Mouse (Mus musculus): ENCODE data around the gene Cacna1c. TPM values are rescaled to one million over a fixed set of nuclear protein-coding genes. Genes with fewer than 3 reads are reported as not detected.

Gene Cacna1c
- polyA plus RNA-seq, 1 experiment from 2014 or later = 7.3 TPM

GRCm38 (mm10) chr6:118817928-118818503, 378.2 kb downstream of the Cacna1c start:
- 64% methylated on average over 5 of the region's 5 CpGs for WGBS
- no peaks in the 10 kb centered on the region for H3K9me3 ChIP-seq (replicated peaks)

GRCm38 (mm10) chr6:118816253-118816652, 380.0 kb downstream of the Cacna1c start:
- H3K27me3 ChIP-seq = no peaks in the 10 kb centered on the region
- H3K4me3 ChIP-seq = no peak overlapping the region
- no peaks in the 10 kb centered on the region for H3K36me3 ChIP-seq
- H3K9ac ChIP-seq = no peak overlapping the region
- H3K4me2 ChIP-seq (replicated peaks) = no peak overlapping the region
- H3K4me1 ChIP-seq = no peaks in the 10 kb centered on the region; the same call in 1 of the 2 replicates
- whole genome bisulfite sequencing = 77% methylated on average over 6 of the region's 6 CpGs
- H3K9me3 ChIP-seq (replicated peaks) = no peaks in the 10 kb centered on the region
- no peak overlapping the region; the same call in 1 of the 2 replicates for H3K27ac ChIP-seq
- ATAC-seq (ENCODE audit: low FRiP score) = no peak

More at GRCm38 (mm10) chr6:118817928-118818503, 378.2 kb downstream of the Cacna1c start:
- Histone ChIP-seq H3K9ac (no peak overlapping the region), H3K36me3 (no peaks in the 10 kb centered on the region), H3K4me1 (no peaks in the 10 kb centered on the region; the same call in 1 of the 2 replicates), H3K4me3 (no peak overlapping the region), H3K27me3 (no peaks in the 10 kb centered on the region), H3K27ac (no peak overlapping the region), H3K4me2 (replicated peaks) (no peak overlapping the region)
- no peak for ATAC-seq (ENCODE audit: low FRiP score)

- Histone ChIP-seq H3K4me2 (replicated peaks) (no peak overlapping the region), H3K36me3 (no peaks in the 10 kb centered on the region), H3K9ac (no peak overlapping the region), H3K4me1 (peaks cover 5% of the 10 kb centered on the region; the same call in 1 of the 2 replicates), H3K27ac (no peak overlapping the region), H3K9me3 (replicated peaks) (no peaks in the 10 kb centered on the region), H3K4me3 (no peak overlapping the region), H3K27me3 (no peaks in the 10 kb centered on the region)
- ATAC-seq (ENCODE audit: low FRiP score) = no peak
- WGBS = 73% methylated on average over 3 of the region's 3 CpGs
These were observed 383.7 kb downstream of the Cacna1c start for GRCm38 (mm10) chr6:118812556-118812955.

GRCm38 (mm10) chr6:118812007-118812406, 384.2 kb downstream of the Cacna1c start:
- H3K36me3 ChIP-seq = no peaks in the 10 kb centered on the region

DNA sequence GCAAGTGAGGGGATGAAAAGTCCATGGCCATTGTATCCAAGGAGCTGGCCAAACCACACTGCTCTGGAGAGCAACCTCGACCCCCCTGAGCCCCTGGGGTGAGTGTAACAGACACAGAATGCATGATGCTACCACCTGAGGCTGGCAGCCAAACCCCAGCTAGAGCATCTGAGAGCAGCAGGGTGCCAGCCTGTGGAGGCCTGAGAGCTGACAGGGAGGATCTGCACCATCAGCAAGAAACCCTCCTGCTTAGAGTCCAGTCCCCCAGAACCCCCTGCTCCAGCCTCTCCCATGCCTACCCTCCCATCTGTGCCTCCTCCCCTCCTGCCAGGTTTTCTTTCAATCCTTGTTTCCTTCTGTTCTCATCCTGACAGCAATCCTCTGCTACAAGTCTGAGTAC, 385.4 kb downstream of the Cacna1c start:
- H3K27ac ChIP-seq = no peak overlapping the region
- no peaks in the 10 kb centered on the region for H3K27me3 ChIP-seq
- no peak overlapping the region; the same call in 1 of the 2 replicates for H3K9ac ChIP-seq
- H3K9me3 ChIP-seq (replicated peaks) = no peaks in the 10 kb centered on the region
- H3K4me2 ChIP-seq (replicated peaks) = no peak overlapping the region
- 16% methylated on average over 1 of the region's 1 CpGs for WGBS
- H3K4me3 ChIP-seq = no peak overlapping the region
- H3K4me1 ChIP-seq = peaks cover 5% of the 10 kb centered on the region; the same call in 1 of the 2 replicates
- ATAC-seq (ENCODE audit: low FRiP score) = no peak
- no peaks in the 10 kb centered on the region for H3K36me3 ChIP-seq

More at GRCm38 (mm10) chr6:118812007-118812406, 384.2 kb downstream of the Cacna1c start:
- no peak overlapping the region for H3K27ac ChIP-seq
- ATAC-seq (ENCODE audit: low FRiP score) = no peak
- 87% methylated on average over 4 of the region's 4 CpGs for WGBS
- H3K27me3 ChIP-seq = no peaks in the 10 kb centered on the region
- H3K4me1 ChIP-seq = peaks cover 5% of the 10 kb centered on the region; the same call in 1 of the 2 replicates
- H3K4me2 ChIP-seq (replicated peaks) = no peak overlapping the region
- no peak overlapping the region for H3K9ac ChIP-seq
- no peaks in the 10 kb centered on the region for H3K9me3 ChIP-seq (replicated peaks)
- H3K4me3 ChIP-seq = no peak overlapping the region

GRCm38 (mm10) chr6:118805139-118805538, 391.1 kb downstream of the Cacna1c start:
- peaks cover 5% of the 10 kb centered on the region; the same call in 1 of the 2 replicates for H3K4me1 ChIP-seq
- H3K4me2 ChIP-seq (replicated peaks) = no peak overlapping the region
- H3K27ac ChIP-seq = no peak overlapping the region
- no peaks in the 10 kb centered on the region for H3K36me3 ChIP-seq
- WGBS = 91% methylated on average over 4 of the region's 4 CpGs
- no peaks in the 10 kb centered on the region for H3K9me3 ChIP-seq (replicated peaks)
- H3K9ac ChIP-seq = no peak overlapping the region
- ATAC-seq (ENCODE audit: low FRiP score) = no peak
- H3K27me3 ChIP-seq = no peaks in the 10 kb centered on the region
- no peak overlapping the region for H3K4me3 ChIP-seq

GRCm38 (mm10) chr6:118802286-118802685, 393.9 kb downstream of the Cacna1c start:
- ATAC-seq (ENCODE audit: low FRiP score) = no peak
- 69% methylated on average over 11 of the region's 11 CpGs for WGBS

GRCm38 (mm10) chr6:118796393-118796792, 399.8 kb downstream of the Cacna1c start:
- H3K4me2 ChIP-seq (replicated peaks) = no peak overlapping the region
- WGBS = 85% methylated on average over 4 of the region's 4 CpGs
- no peaks in the 10 kb centered on the region for H3K9me3 ChIP-seq (replicated peaks)
- H3K27me3 ChIP-seq = no peaks in the 10 kb centered on the region
- no peaks in the 10 kb centered on the region for H3K36me3 ChIP-seq
- ATAC-seq (ENCODE audit: low FRiP score) = no peak
- no peak overlapping the region for H3K27ac ChIP-seq
- no peak overlapping the region for H3K4me3 ChIP-seq
- peaks cover 5% of the 10 kb centered on the region for H3K4me1 ChIP-seq
- H3K9ac ChIP-seq = no peak overlapping the region

More at GRCm38 (mm10) chr6:118802286-118802685, 393.9 kb downstream of the Cacna1c start:
- Histone ChIP-seq H3K9ac (no peak overlapping the region), H3K4me3 (no peak overlapping the region), H3K27me3 (no peaks in the 10 kb centered on the region), H3K4me1 (no peaks in the 10 kb centered on the region), H3K27ac (no peak overlapping the region), H3K9me3 (replicated peaks) (no peaks in the 10 kb centered on the region), H3K36me3 (no peaks in the 10 kb centered on the region), H3K4me2 (replicated peaks) (no peak overlapping the region)

GRCm38 (mm10) chr6:118795716-118796115, 400.5 kb downstream of the Cacna1c start:
- peaks cover 5% of the 10 kb centered on the region for H3K4me1 ChIP-seq
- no peaks in the 10 kb centered on the region for H3K27me3 ChIP-seq
- H3K4me2 ChIP-seq (replicated peaks) = no peak overlapping the region
- no peaks in the 10 kb centered on the region for H3K36me3 ChIP-seq
- no peak overlapping the region for H3K4me3 ChIP-seq
- no peak overlapping the region for H3K9ac ChIP-seq
- H3K27ac ChIP-seq = no peak overlapping the region
- no peaks in the 10 kb centered on the region for H3K9me3 ChIP-seq (replicated peaks)
- no peak for ATAC-seq (ENCODE audit: low FRiP score)

- Histone ChIP-seq H3K4me2 (replicated peaks) (no peak overlapping the region), H3K9me3 (replicated peaks) (no peaks in the 10 kb centered on the region), H3K36me3 (no peaks in the 10 kb centered on the region), H3K27me3 (no peaks in the 10 kb centered on the region), H3K27ac (no peak overlapping the region), H3K4me3 (no peak overlapping the region), H3K9ac (no peak overlapping the region), H3K4me1 (peaks cover 5% of the 10 kb centered on the region)
- ATAC-seq (ENCODE audit: low FRiP score) = no peak
- 58% methylated on average over 5 of the region's 5 CpGs for WGBS
These were observed 404.3 kb downstream of the Cacna1c start for GRCm38 (mm10) chr6:118791921-118792368.

DNA sequence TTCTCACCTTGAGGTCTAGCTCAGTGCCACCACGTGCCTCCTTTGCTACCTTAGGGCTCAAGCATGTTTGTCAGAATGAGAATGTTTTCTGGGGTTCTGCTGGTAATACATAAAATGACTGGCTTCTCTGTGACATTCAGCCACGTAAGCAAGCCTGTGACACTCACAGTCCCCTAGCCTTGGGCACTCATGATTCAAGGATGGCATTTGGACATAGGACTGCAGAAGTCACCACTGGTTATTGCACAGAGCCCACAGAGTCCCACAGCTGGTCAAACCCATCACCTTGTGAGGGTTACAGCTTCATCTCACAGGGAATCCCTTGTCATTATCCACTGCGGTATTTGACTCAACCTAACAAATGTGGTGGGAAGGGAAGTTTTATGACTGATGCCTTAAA, 408.3 kb downstream of the Cacna1c start:
- Histone ChIP-seq H3K27ac (no peak overlapping the region), H3K36me3 (no peaks in the 10 kb centered on the region), H3K4me1 (peaks cover 5% of the 10 kb centered on the region), H3K9ac (no peak overlapping the region), H3K4me3 (no peak overlapping the region), H3K27me3 (no peaks in the 10 kb centered on the region), H3K4me2 (replicated peaks) (no peak overlapping the region), H3K9me3 (replicated peaks) (no peaks in the 10 kb centered on the region)
- ATAC-seq (ENCODE audit: low FRiP score) = no peak
- WGBS = 81% methylated on average over 3 of the region's 3 CpGs

DNA sequence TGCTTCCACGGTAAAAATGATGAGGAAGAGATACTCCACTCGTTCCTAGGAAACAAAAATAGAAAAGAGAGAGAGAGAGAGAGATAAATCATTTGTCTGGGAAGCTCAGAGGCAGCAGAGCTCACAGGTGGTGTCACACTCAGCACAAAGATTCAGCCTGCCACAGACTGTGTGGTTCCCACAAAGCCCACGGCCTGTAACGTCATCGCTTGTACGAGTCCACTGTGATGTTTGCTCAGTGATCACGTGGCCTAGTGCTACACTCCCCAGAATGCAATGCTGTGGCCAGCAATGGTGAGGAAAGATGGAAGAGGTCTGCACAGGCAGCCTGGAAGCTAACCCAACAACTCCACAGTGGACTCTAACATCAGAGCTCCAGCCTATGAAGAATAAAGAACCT, 415.9 kb downstream of the Cacna1c start:
- Histone ChIP-seq H3K27me3 (no peaks in the 10 kb centered on the region), H3K4me3 (no peak overlapping the region), H3K9me3 (replicated peaks) (no peaks in the 10 kb centered on the region), H3K27ac (no peak overlapping the region), H3K4me2 (replicated peaks) (no peak overlapping the region), H3K9ac (no peak overlapping the region), H3K4me1 (no peaks in the 10 kb centered on the region; the same call in 1 of the 2 replicates), H3K36me3 (no peaks in the 10 kb centered on the region)
- ATAC-seq (ENCODE audit: low FRiP score) = no peak
- WGBS = 87% methylated on average over 7 of the region's 7 CpGs

DNA sequence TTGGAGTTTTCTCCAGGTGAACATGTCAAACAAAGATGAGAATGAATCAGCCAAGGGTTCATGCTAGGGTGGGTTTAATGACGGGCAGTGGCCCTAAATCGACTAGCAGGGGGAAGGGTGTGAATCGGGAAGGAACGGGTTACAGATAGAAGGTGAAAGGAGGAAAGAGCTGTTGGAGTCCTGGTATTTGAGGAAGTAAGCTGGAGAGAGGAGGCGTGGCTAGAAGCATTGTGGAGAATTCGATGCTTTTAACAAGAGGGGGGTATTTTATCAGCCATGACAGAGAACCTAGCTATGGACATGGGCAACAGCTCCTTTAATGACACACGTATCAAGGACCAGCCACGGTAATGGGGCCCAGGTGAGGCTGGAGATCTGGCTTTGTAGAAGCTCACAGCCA, 417.0 kb downstream of the Cacna1c start:
- no peak overlapping the region for H3K4me2 ChIP-seq (replicated peaks)
- H3K27ac ChIP-seq = no peak overlapping the region
- 73% methylated on average over 8 of the region's 8 CpGs for WGBS
- peaks cover 3% of the 10 kb centered on the region; the same call in 1 of the 2 replicates for H3K9me3 ChIP-seq (replicated peaks)
- no peaks in the 10 kb centered on the region; the same call in 1 of the 2 replicates for H3K4me1 ChIP-seq
- no peak overlapping the region for H3K9ac ChIP-seq
- no peaks in the 10 kb centered on the region for H3K27me3 ChIP-seq
- H3K4me3 ChIP-seq = no peak overlapping the region
- H3K36me3 ChIP-seq = no peaks in the 10 kb centered on the region
- no peak for ATAC-seq (ENCODE audit: low FRiP score)
